Mouse (Mus musculus): Measurements from ENCODE around the gene Gm10337. TPM values are rescaled to one million over a fixed set of nuclear protein-coding genes. Genes with fewer than 3 reads are reported as not detected.

The Gm10337 gene
- total RNA-seq (2021), result 1 to 10 TPM in 1 of 2 experiments, not detected in 1; 7.3 TPM

- no peak for DNase-seq
Measured at GRCm38 (mm10) chr15:102503447-102503846, at the start of gene Gm10337. Gm10337 (plus strand) TSS chr15:102503722.

GRCm38 (mm10) chr15:102455993-102456392, 47.5 kb upstream of the Gm10337 start:
- DNase-seq, result no peak

DNA sequence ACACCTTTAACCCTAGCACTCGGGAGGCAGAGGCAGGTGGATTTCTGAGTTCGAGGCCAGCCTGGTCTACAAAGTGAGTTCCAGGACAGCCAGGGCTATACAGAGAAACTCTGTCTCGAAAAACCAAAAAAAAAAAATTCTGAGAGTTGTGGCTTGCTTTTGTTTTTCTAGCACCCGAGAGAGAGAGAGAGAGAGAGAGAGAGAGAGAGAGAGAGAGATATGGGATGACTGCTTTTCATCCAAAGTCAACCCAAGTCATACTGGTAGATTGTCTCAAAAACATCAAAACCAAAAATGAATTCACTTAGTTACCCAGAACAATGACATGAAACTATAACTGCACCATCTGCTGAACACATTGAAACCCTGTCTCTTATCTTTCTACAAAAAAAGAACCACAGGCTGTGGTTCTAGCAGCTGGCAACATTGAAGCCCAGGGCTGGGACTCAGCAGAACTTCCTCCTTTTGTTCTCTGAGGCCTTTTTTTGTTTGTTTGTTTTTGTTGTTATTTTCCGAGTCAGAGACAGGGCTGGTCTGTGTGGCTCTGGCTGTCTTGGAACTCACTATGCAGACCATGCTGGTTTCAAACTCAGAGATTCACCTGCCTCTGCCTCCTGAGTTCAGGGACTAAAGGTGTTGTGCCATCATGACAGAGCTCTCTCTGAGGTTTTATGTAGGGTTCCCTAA, 45.3 kb upstream of the Gm10337 start:
- DNase-seq, result no peak

- peak; percentile 91 for DNase-seq
Measured at GRCm38 (mm10) chr15:102458904-102459317, 44.6 kb upstream of the Gm10337 start, which contains the start of gene Prr13. Prr13 (plus strand) TSS chr15:102459028.

DNA sequence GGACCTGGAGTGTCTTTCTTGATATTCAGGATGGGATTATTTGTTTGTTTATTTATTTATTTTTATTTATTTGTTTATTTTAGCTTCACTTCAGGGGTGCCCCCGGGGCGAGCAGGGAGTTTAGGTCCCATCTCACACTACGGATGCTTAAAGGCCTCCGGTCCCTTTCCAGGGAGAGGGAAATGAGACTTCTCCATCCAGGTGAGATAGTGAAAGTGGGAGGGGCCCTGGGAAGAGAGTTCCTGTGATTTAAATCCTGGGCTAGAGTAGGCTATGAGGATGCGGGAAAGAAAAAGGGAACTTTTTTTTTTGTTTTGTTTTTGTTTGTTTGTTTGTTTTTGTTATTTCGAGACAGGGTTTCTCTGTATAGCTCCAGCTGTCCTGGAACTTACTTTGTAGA, 44.1 kb upstream of the Gm10337 start:
- DNase-seq, result no peak

GRCm38 (mm10) chr15:102459847-102460246, 43.7 kb upstream of the Gm10337 start:
- no peak for DNase-seq

DNA sequence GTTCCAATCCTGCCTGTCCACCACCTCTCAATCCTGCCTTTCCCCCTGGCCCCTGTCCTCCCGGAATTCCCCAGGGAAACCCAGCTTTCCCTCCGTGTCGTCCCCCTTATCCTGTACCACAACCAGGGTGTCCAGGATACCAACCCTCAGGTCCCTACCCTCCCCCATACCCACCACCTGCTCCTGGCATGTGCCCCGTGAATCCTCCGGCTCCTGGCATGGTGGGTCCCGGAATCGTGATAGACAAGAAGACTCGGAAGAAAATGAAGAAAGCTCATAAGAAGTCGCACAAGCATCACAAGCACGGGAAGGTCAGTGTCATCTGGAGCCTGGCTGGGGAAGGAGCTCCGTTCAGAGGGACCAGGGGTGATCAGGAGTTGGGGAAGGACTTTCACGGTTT, 43.1 kb upstream of the Gm10337 start:
- DNase-seq, result no peak

DNA sequence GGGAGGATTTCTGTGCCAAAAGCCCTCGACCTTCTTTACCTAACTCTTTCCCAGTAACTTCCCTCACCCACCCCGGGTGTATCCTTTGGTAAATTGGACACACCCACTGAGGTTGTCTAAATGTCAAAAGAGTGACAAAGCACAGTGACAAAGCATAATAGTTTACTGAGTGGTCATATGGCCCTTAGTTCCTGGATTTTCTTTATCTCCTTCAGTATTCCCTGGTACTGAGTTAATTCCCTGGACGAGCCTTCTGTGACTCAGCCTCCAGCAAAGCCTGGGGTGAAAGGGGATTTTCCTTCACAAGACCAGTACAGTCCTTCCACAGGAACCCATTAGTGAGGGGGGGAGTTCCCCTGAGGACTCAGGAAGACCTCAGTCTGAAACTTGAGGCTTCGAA, 42.6 kb upstream of the Gm10337 start:
- DNase-seq, result no peak

GRCm38 (mm10) chr15:102461430-102462075, 42.0 kb upstream of the Gm10337 start:
- no peak for DNase-seq

DNA sequence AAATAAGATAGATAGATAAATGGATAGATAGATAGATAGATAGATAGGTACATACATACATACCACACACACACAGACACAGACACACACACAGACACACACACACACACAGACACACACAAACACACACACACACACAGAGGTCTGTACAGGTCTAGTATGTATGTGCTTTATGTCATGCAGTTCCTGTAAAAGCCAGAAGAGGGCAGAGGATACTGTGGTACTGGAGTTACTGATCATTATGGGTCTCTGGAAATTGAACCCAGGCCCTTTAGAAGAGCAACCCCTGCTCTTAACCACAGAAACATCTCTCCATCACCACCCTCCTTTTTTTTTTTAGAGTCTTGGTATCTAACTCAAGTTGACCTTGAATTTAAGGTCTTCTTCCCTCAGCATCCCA, 39.9 kb upstream of the Gm10337 start:
- no peak for DNase-seq

DNA sequence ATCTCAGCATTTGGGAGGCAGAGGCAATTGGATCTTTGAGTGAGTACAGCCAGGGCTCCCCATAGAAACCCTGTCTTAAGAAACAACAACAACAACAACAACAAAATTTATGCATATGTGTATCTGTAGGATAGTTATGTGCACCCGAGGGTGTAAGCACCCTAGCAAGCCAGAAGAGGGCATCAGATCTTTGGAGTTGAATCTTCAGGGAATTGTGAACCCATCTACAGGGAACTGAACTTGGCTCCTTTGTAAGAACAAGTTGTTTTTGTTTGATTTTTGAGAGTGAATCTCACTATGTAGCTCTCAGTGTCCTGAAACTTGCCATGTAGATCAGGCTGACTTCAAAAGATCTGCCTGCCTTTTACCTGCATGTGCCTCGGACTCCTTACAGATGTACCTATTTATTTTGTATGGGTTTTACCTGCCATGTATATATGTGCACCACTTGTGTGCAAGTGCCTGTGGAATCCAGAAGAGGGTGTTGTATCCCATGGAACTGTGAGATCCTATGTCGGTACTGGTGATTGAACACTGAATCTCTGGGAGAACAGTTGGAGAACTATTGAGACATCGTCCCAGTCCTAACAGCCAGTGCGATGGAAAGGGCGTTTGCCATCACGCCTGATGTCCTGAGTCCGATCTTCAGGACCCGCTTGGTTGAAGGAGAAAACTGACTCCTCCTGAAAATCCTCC, 34.7 kb upstream of the Gm10337 start:
- no peak for DNase-seq

GRCm38 (mm10) chr15:102470183-102470604, 33.3 kb upstream of the Gm10337 start, which contains the start of gene Pcbp2:
Pcbp2 (plus strand) TSS chr15:102470539.
- peak; percentile 97 for DNase-seq

DNA sequence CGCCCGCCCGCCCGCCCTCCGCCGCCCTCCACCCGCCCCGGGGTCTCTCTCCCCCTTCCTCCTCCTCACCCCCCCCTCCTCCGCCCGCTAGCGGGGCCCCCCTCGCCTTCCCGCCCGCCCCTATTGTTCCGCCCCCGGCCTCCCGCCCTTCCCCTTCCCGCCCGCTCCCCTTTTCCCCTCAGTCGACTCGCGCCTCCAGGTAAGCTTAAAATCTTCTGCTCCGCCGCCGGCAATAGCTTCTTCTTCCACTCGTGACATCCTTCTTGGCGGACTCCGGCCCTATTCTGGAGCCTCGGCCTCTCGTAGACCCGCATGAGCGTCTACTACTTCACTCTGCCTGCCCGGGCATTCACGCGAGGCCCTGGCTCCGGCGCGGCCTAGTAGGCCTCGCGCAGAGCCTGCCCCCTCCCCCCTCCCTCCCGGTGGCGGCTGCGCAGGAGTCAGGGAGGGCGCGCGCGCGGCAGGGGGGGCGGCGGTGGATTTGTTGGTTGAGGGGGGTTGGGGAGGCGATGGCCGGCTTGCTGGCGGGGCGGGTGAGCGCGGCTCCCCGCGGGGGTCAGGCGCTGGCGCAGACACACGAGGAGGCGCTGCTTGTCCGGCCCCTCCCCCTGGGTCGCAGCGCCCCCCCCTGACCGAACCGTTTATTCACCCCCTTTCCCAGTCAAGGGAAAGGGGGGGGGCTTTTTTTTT, 32.8 kb upstream of the Gm10337 start:
- DNase-seq, result peak; percentile 89

- no peak for DNase-seq
Measured at GRCm38 (mm10) chr15:102471295-102471645, 32.3 kb upstream of the Gm10337 start.

DNA sequence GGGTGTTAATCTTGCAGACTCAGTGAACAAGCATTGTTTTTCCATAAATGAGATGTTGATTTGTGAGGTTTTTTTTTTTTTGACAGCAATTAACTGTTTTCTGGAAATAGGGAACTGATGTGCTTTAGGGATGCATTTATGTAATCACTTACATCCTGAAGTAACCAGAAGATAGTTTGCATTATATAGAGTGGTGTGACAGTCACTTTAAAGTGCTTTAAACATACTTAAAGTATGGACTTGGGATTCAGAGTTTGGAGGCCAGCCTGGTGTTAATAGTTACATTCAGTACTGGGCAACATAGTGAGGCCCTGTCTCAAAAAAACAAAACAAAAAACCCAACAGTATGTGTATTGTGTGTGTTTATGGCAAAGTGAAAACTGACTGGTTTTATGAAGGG, 31.8 kb upstream of the Gm10337 start:
- DNase-seq, result no peak

GRCm38 (mm10) chr15:102473246-102473645, 30.3 kb upstream of the Gm10337 start:
- no peak for DNase-seq

DNA sequence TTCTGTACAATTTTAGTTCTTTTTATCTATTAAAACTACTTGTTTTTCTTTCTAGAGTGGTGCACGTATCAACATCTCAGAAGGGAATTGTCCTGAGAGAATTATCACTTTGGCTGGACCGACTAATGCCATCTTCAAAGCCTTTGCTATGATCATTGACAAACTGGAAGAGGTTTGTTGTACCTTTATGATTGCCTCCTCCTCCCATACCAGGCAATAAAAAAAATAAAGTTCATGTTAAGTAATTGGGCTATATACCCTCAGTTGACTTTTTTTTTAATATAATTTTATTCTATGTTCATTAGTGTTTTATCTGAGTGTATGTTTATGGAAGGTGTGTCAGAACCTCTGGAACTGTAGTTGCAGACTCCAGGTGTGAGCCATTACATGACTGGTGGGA, 29.0 kb upstream of the Gm10337 start:
- DNase-seq, result no peak

DNA sequence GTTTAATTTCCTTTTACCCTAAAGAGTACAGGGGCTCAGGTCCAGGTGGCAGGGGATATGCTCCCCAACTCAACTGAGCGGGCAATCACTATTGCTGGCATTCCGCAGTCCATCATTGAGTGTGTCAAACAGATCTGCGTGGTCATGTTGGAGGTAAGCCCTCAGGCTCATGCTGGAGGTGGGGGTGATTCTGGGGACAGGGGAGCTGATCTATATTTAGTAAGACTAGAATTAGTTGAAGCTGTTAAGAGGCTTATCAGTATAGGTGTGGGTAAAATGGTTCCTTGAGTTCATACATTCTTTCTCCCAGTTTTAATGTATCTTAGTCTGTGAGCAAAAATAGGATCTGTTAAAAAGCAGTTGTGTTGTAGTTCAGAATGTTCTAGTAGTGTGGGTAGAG, 20.4 kb upstream of the Gm10337 start:
- DNase-seq, result no peak

GRCm38 (mm10) chr15:102485853-102486252, 17.7 kb upstream of the Gm10337 start:
- DNase-seq, result no peak

GRCm38 (mm10) chr15:102487664-102488063, 15.9 kb upstream of the Gm10337 start:
- no peak for DNase-seq

GRCm38 (mm10) chr15:102498322-102498721, 5.2 kb upstream of the Gm10337 start:
- DNase-seq, result no peak

- no peak for DNase-seq
Measured at GRCm38 (mm10) chr15:102499370-102499769, 4.2 kb upstream of the Gm10337 start.

DNA sequence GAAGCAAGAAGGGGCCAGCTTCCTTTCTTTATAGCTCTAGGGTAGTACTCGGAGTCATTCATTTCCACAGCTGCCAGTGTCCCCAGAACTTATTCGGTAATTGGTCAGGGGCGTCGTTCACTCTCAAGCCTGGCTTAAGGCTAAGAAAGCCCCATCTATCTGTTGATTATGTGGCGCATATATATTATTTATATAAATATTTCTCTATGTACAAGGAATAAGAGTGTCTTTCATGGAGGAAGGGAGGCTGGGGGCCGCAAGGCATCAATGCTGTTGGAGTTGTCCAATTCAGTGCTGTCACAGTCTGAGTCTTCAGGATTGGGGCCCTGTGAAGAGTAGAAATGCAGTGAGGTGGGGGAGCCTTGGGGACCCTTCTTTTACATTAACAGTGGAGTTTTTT, 3.7 kb upstream of the Gm10337 start:
- DNase-seq, result no peak

All from heart, postnatal 4 days (tissue).